Mouse (Mus musculus): ENCODE data around the gene Rnf113a1.

DNA sequence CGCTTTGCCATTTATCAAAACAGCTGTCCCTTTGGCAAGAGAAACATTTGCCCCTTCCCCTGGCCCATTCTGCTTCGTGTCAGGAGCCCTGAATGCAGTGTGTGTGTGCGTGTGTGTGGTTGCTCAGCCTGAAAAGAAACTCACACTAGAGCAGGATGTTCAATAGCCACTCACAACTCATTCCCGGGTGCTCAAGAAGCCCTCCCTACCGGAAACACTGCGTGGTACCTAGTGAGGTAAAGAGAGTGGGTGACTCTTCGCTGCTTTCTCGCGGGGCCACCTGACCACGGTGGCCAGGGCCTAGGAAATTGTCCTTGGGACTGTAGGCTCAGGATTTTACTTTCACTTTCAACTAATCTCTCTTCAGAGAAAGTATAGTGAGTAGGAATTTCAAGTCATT, 29.9 kb upstream of the Rnf113a1 start:
- TF ChIP-seq CTCF (conservative IDR thresholded peaks at IDR 0.05; ENCODE audit: insufficient read depth, insufficient read length, low read depth, low read length) (no peak), POLR2A (IDR thresholded peaks at IDR 0.05; ENCODE audit: low read depth, low read length) (no peak)
